Mouse (Mus musculus): ENCODE data around the gene CK137956.

The CK137956 gene

GRCm38 (mm10) chr4:127913551-127913950 lies 57.2 kb downstream of the CK137956 start:
- DNase-seq (ENCODE audit: low spot score): no peak

GRCm38 (mm10) chr4:127907151-127907550 lies 63.6 kb downstream of the CK137956 start:
- DNase-seq (ENCODE audit: low spot score): no peak

- DNase-seq (ENCODE audit: low spot score): no peak
Measured at GRCm38 (mm10) chr4:127903954-127904353, 66.8 kb downstream of the CK137956 start.

- no peak for DNase-seq (ENCODE audit: low spot score)
Measured at GRCm38 (mm10) chr4:127900893-127901456, 69.8 kb downstream of the CK137956 start.

GRCm38 (mm10) chr4:127889071-127889470 lies 81.7 kb downstream of the CK137956 start:
- no peak for DNase-seq (ENCODE audit: low spot score)

GRCm38 (mm10) chr4:127878966-127879365 lies 91.8 kb downstream of the CK137956 start:
- DNase-seq (ENCODE audit: low spot score): no peak

Measured in ovary, adult 18-20 months (tissue).